Mouse (Mus musculus): ENCODE data around the gene Emsy.

DNA sequence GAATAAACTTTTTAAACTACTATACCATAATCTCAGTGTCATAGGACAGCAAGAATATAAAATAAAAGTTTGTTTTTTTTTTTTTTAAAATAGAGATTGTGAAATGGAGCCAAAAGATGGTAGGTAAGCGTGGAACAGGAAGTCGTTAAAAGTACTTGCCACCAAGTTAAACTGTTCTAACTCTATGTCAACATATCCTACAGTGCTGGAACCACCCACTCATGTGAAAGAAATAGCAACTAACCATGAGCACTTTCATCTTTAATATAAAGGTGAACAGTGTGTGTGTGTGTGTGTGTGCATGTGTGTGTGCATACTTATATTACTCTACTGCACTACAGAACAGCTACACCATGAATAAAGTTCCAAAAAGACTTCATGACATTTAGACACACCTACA is 38.8 kb downstream of the Emsy start:
- no peak for TF ChIP-seq CTCF (IDR thresholded peaks at IDR 0.05; ENCODE audit: low read depth)
- no peak for TF ChIP-seq EP300 (IDR thresholded peaks at IDR 0.05; ENCODE audit: low read depth)
